Mouse (Mus musculus): ENCODE measurements at regions not wholly inside any gene's neighbourhood (a gene's known extent, or its start where the extent isn't known, plus 50 kb on each side); places are given as distances from the start of the nearest gene placed in this dataset.

DNA sequence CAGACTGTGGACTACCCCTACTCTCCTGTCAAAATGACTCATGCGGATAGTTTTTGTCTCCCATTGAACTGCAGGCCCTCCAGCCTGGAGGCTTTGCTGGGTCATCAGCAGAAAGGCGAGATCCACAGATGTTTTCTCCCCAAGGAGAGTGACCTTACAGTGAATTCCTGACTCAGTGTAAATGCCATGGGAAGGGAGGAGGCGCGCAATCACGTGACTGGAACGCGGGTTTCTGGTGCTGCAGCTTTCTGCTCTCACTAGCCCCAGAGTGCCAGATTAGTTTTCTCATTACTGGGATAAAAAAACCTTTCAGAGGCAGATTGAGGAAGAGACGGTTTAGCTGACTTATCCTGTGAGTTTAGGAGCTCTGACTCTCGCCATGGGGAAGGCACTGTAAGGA lies 275.4 kb downstream of the Glrx3 start:
- no peaks in the 10 kb centered on the region for H3K9me3 ChIP-seq (replicated peaks; ENCODE audit: low read length)
- DNase-seq (ENCODE audit: low spot score) (no peak), ATAC-seq (replicated peaks; ENCODE audit: low FRiP score, low read depth) (no peak)
- H3K4me3 ChIP-seq (replicated peaks; ENCODE audit: low read depth, low read length): no peak overlapping the region
- no peak overlapping the region for H3K9ac ChIP-seq (ENCODE audit: low read depth, low read length)
- H3K27ac ChIP-seq: no peak overlapping the region
- H3K4me1 ChIP-seq (replicated peaks; ENCODE audit: insufficient read depth, low read length): no peaks in the 10 kb centered on the region
- H3K4me2 ChIP-seq (ENCODE audit: low read length): no peak overlapping the region
- H3K27me3 ChIP-seq (ENCODE audit: insufficient read depth, low read length): no peaks in the 10 kb centered on the region
- TF ChIP-seq CTCF (IDR thresholded peaks at IDR 0.05; ENCODE audit: low read depth): no peak
- 44% methylated on average over 9 of the region's 9 CpGs for WGBS
- H3K36me3 ChIP-seq (ENCODE audit: insufficient read depth, low read length): no peaks in the 10 kb centered on the region

DNA sequence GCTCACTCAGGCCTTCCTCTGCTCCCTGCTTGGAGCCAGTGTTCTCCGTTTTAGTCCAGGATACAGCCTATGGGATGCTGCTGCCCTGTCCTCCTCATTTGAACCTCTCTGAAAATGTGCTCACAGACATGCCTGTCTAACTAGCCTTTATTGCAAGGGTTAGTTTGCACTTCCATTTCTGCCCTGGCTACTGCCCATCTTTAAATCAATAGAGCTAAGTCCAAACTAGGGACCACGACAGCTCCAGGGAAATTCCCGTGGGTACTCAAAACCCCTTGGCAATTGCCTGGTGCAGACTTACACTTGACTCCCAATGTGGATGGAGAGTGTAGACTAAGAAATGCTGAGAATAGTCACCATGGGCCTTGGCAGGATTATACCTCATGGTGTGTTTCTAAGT lies 276.4 kb downstream of the Glrx3 start:
- H3K27ac ChIP-seq: no peak overlapping the region
- H3K9me3 ChIP-seq (replicated peaks; ENCODE audit: low read length): no peaks in the 10 kb centered on the region
- DNase-seq (ENCODE audit: low spot score) (no peak), ATAC-seq (replicated peaks; ENCODE audit: low FRiP score, low read depth) (no peak)
- WGBS: 76% methylated on average over 3 of the region's 3 CpGs
- no peaks in the 10 kb centered on the region for H3K36me3 ChIP-seq (ENCODE audit: insufficient read depth, low read length)
- no peak overlapping the region for H3K9ac ChIP-seq (ENCODE audit: low read depth, low read length)
- no peak for TF ChIP-seq CTCF (IDR thresholded peaks at IDR 0.05; ENCODE audit: low read depth)
- no peak overlapping the region for H3K4me3 ChIP-seq (replicated peaks; ENCODE audit: low read depth, low read length)
- no peaks in the 10 kb centered on the region for H3K4me1 ChIP-seq (replicated peaks; ENCODE audit: insufficient read depth, low read length)
- no peak overlapping the region for H3K4me2 ChIP-seq (ENCODE audit: low read length)
- no peaks in the 10 kb centered on the region for H3K27me3 ChIP-seq (ENCODE audit: insufficient read depth, low read length)

DNA sequence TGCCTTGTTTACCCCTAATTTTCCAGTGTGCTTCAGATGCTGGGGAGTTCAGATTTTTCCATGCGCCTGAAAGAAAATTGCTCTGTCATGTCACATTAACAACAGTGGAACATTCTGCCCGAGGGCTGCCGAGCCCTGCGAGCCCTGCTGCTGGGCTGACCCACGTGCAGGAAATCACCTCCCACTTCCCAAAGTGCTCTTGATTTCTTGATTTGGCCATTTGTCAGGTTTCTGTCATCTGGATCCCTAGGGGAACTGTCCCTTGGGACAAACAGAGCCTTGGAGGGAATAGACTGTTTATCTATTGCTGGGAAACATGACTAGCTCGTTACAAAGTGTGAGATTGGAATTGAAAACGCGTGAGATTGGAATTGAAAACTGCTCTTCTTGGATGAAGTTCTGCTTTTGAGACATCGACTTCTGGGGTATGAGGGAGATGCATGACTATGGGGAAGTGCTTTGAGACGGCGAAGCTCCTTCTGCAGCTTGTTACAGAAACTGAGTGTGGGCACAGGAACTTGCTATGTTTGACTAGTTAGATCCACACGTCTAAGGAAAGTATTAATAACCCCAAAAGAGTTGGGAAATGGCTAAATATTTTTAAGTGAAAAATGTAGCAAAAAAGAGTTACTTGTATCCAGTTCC lies 277.0 kb downstream of the Glrx3 start:
- H3K36me3 ChIP-seq (ENCODE audit: insufficient read depth, low read length): no peaks in the 10 kb centered on the region
- DNase-seq (ENCODE audit: low spot score) (peak; percentile 52), ATAC-seq (replicated peaks; ENCODE audit: low FRiP score, low read depth) (no peak)
- H3K27ac ChIP-seq: no peak overlapping the region
- H3K4me3 ChIP-seq (replicated peaks; ENCODE audit: low read depth, low read length): no peak overlapping the region
- no peak for TF ChIP-seq CTCF (IDR thresholded peaks at IDR 0.05; ENCODE audit: low read depth)
- H3K27me3 ChIP-seq (ENCODE audit: insufficient read depth, low read length): no peaks in the 10 kb centered on the region
- H3K9me3 ChIP-seq (replicated peaks; ENCODE audit: low read length): no peaks in the 10 kb centered on the region
- no peak overlapping the region for H3K4me2 ChIP-seq (ENCODE audit: low read length)
- H3K9ac ChIP-seq (ENCODE audit: low read depth, low read length): no peak overlapping the region
- no peaks in the 10 kb centered on the region for H3K4me1 ChIP-seq (replicated peaks; ENCODE audit: insufficient read depth, low read length)
- WGBS: 35% methylated on average over 12 of the region's 12 CpGs

DNA sequence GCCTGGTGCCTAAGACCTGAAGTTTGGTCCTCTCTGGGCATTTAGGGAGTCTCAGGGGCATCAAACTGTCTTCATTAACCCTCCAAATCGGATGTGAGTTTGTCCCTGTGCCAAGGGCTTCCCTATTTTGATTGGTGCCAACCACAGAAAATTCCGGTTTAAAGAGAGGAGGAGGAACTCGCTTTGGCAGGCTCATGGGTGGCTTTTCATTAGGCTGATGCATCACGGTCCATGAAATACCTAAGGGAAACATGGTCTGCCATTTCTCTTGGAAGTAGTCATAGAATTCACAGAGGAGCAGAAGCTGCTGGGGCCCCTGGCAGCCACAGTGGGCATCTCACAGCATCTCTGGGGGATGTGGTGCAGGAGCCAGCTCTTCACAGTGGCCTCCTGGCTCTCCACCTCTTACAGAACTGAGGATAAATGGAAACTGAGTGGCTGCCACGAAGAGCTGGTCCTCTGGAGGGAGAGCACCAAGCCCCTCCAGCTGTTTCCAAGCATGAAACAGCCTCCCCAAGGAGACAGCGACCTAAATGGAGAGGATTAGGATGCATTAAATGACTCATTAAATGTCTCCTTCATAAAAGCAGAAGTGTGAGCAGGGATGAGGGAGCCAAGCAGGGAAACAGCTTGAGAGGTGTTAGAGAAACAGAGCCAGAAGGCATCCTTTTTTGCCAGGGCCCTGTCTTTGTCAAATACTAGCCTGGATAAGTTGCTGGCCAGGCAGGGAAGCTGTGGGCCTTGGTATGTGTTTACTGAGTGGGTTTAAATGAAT lies 277.9 kb downstream of the Glrx3 start:
- ATAC-seq (replicated peaks; ENCODE audit: low FRiP score, low read depth): no peak
- Histone ChIP-seq H3K9me3 (replicated peaks; ENCODE audit: low read length) (no peaks in the 10 kb centered on the region), H3K36me3 (ENCODE audit: insufficient read depth, low read length) (no peaks in the 10 kb centered on the region), H3K9ac (ENCODE audit: low read depth, low read length) (no peak overlapping the region), H3K4me3 (replicated peaks; ENCODE audit: low read depth, low read length) (no peak overlapping the region), H3K4me1 (replicated peaks; ENCODE audit: insufficient read depth, low read length) (no peaks in the 10 kb centered on the region), H3K27me3 (ENCODE audit: insufficient read depth, low read length) (no peaks in the 10 kb centered on the region), H3K4me2 (ENCODE audit: low read length) (no peak overlapping the region), H3K27ac (no peak overlapping the region)
- TF ChIP-seq CTCF (IDR thresholded peaks at IDR 0.05; ENCODE audit: low read depth): no peak
- 73% methylated on average over 6 of the region's 6 CpGs for WGBS
- DNase-seq (ENCODE audit: low spot score): no peak

DNA sequence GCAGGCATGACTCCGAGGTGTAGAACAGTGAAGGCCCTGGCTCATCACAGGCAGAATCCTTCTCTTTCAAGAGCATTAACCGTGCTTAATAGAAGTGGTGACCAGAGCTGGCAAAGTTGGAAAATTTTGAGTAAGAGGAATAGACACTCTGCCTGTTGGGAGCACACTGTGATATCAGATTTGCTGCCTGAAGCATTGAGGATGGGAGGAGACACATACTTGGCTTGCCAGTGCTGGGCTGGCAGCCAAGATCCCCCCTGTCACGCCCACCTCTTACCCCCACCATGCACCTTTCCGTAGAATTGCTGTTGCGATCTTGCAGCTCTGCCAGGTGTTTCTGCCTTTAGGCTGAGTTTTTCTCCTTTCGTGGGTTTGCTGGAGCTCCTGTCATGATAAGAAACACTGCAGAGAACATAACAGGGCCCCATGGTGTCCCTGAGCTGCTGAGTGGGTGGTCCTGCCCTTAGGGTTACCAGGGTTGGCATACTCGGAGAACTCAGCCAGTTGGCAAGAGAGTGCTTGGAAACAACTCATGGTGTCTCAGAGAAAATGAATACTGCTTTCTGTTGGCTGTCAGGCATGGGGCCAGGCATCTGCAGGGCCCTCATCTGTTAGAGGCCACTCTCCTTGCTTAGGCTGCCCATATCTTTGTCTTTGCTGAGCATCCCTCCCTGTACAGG lies 286.1 kb downstream of the Glrx3 start:
- peaks cover 6% of the 10 kb centered on the region; the same call in 1 of the 2 replicates for H3K4me1 ChIP-seq (replicated peaks; ENCODE audit: insufficient read depth, low read length)
- no peak overlapping the region for H3K9ac ChIP-seq (ENCODE audit: low read depth, low read length)
- H3K27ac ChIP-seq: no peak overlapping the region
- 62% methylated on average over 7 of the region's 7 CpGs for WGBS
- ATAC-seq (replicated peaks; ENCODE audit: low FRiP score, low read depth) (no peak), DNase-seq (ENCODE audit: low spot score) (no peak)
- H3K4me3 ChIP-seq (replicated peaks; ENCODE audit: low read depth, low read length): no peak overlapping the region
- no peaks in the 10 kb centered on the region for H3K27me3 ChIP-seq (ENCODE audit: insufficient read depth, low read length)
- no peaks in the 10 kb centered on the region for H3K9me3 ChIP-seq (replicated peaks; ENCODE audit: low read length)
- no peak overlapping the region for H3K4me2 ChIP-seq (ENCODE audit: low read length)
- no peak for TF ChIP-seq CTCF (IDR thresholded peaks at IDR 0.05; ENCODE audit: low read depth)
- H3K36me3 ChIP-seq (ENCODE audit: insufficient read depth, low read length): no peaks in the 10 kb centered on the region

DNA sequence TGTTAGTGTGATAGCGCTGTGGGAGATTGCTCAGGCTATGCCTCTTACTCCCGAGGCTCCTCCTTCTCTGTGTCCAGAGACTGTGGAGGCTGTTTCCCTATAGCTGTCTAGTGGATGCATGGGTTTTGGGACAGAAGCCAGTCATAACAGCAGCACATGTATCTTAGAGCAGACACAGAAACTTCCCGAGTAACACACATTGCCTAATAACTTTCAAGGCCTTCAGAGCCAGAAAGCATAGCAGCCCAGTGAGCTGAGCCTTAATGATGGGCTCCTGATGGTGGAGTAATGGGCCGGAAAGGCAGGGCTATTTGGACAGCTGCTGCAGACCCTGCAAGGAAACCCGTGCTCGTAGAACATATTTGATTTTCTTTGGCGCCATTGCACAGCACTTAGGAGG lies 288.6 kb downstream of the Glrx3 start:
- Histone ChIP-seq H3K27me3 (ENCODE audit: insufficient read depth, low read length) (no peaks in the 10 kb centered on the region), H3K9me3 (replicated peaks; ENCODE audit: low read length) (no peaks in the 10 kb centered on the region; the same call in 1 of the 2 replicates), H3K4me1 (replicated peaks; ENCODE audit: insufficient read depth, low read length) (peaks cover 6% of the 10 kb centered on the region; the same call in 1 of the 2 replicates), H3K4me2 (ENCODE audit: low read length) (no peak overlapping the region), H3K4me3 (replicated peaks; ENCODE audit: low read depth, low read length) (no peak overlapping the region), H3K27ac (no peak overlapping the region), H3K9ac (ENCODE audit: low read depth, low read length) (no peak overlapping the region), H3K36me3 (ENCODE audit: insufficient read depth, low read length) (no peaks in the 10 kb centered on the region)
- WGBS: 15% methylated on average over 7 of the region's 7 CpGs
- DNase-seq (ENCODE audit: low spot score): peak; percentile 92
- no peak for TF ChIP-seq CTCF (IDR thresholded peaks at IDR 0.05; ENCODE audit: low read depth)
- peak; percentile 77 for ATAC-seq (replicated peaks; ENCODE audit: low FRiP score, low read depth)
